Mouse (Mus musculus) stomach, embryonic 14.5 days (tissue): ENCODE data around the gene Rhoa. TPM values are rescaled to one million over a fixed set of nuclear protein-coding genes. Genes with fewer than 3 reads are reported as not detected.
A peak's percentile ranks its signal among the peaks of the same experiment; 100 is the strongest.
"Not testable (repeated sequence)": the region's sequence is repeated elsewhere in the genome, so short reads cannot be mapped to it uniquely, and the experiment has no call there.

ENCODE experiments used
- ATAC-seq: fragments of 200-750 bp; cut with Nextera tagmentation; 2 replicates; pipeline ENCODE4 v1.8.0; 2017; ENCODE audit warnings: low read depth, moderate TSS enrichment; ENCODE audit not compliant: insufficient number of reproducible peaks, insufficient read depth, low FRiP score
- H3K27ac ChIP-seq: fragments of 300-500 bp; sonication (generic); 2 replicates; pipeline ENCODE4 v1.5.1; 2014; ENCODE audit warnings: mild to moderate bottlenecking, low read length, moderate library complexity, mixed read lengths
- H3K27me3 ChIP-seq: fragments of 300-500 bp; sonication (generic); 2 replicates; pipeline ENCODE4 v1.6.1; 2014; ENCODE audit warnings: low read length, control low read depth, mixed read lengths; ENCODE audit not compliant: control insufficient read depth, insufficient read depth
- H3K36me3 ChIP-seq: fragments of 300-500 bp; sonication (generic); 2 replicates; pipeline ENCODE4 v1.6.1; 2014; ENCODE audit warnings: mild to moderate bottlenecking, control low read depth, low read length, moderate library complexity, mixed read lengths; ENCODE audit not compliant: control insufficient read depth, insufficient read depth
- H3K4me1 ChIP-seq: fragments of 300-500 bp; sonication (generic); 2 replicates; pipeline ENCODE4 v1.6.1; 2014; ENCODE audit warnings: low read length, control low read depth, mixed read lengths; ENCODE audit not compliant: control insufficient read depth, insufficient read depth
- H3K4me2 ChIP-seq: fragments of 300-500 bp; sonication (generic); replicated peaks from 2 replicates; pipeline ENCODE4 v1.6.1; 2014; ENCODE audit warnings: low read depth, low read length, control low read depth
- H3K4me3 ChIP-seq: fragments of 300-500 bp; sonication (generic); 2 replicates; pipeline ENCODE4 v1.5.1; 2014; ENCODE audit warnings: low read depth, low read length, control low read depth
- H3K9ac ChIP-seq: fragments of 300-500 bp; sonication (generic); replicated peaks from 2 replicates; pipeline ENCODE4 v1.6.1; 2014; ENCODE audit warnings: low read depth, mild to moderate bottlenecking, control low read depth, low read length, moderate library complexity, mixed read lengths
- H3K9me3 ChIP-seq: fragments of 300-500 bp; sonication (generic); 2 replicates; pipeline ENCODE4 v1.6.1; 2016; ENCODE audit warnings: low read depth, low read length, control low read depth; ENCODE audit not compliant: control insufficient read depth
- WGBS: fragments of 180-500 bp; shearing (Covaris S2); extraction: QIAGEN DNeasy Blood & Tissue Kit; methylation state at CpG from one replicate; pipeline ENCODE4 v1.1.7; 2014; 5-methylcytosine and 5-hydroxymethylcytosine counted together
- polyA plus RNA-seq: library from polyadenylated mRNA; unstranded; fragments of >200 nt; fragmentation: Nextera tagmentation; extraction: Ambion mirVana; gene quantifications from 2 replicates; pipeline ENCODE4 v1.2.1, GENCODE M21; 2014

The Rhoa gene
- polyA plus RNA-seq, 1 experiment from 2014 or later: 308 TPM

GRCm38 (mm10) chr9:108318462-108318861 lies 12.5 kb downstream of the Rhoa start:
- no peak for ATAC-seq
- Histone ChIP-seq H3K27me3 (no peaks in the 10 kb centered on the region), H3K36me3 (peaks cover 14% of the 10 kb centered on the region; the same call in 1 of the 2 replicates), H3K9me3 (no peaks in the 10 kb centered on the region), H3K4me2 (no peak overlapping the region), H3K4me3 (no peak overlapping the region), H3K4me1 (no peaks in the 10 kb centered on the region), H3K27ac (no peak overlapping the region), H3K9ac (no peak overlapping the region)
- WGBS: 82% methylated on average over 2 of the region's 2 CpGs

- H3K27me3 ChIP-seq, H3K9ac ChIP-seq, ATAC-seq, H3K4me3 ChIP-seq, H3K27ac ChIP-seq, H3K4me2 ChIP-seq, H3K4me1 ChIP-seq, H3K9me3 ChIP-seq: not testable (repeated sequence)
- peaks cover 12% of the 10 kb centered on the region for H3K36me3 ChIP-seq
- WGBS: 91% methylated on average over 7 of the region's 7 CpGs
Measured at GRCm38 (mm10) chr9:108322054-108322453, 16.1 kb downstream of the Rhoa start.

GRCm38 (mm10) chr9:108324784-108325183 lies 18.9 kb downstream of the Rhoa start:
- 77% methylated on average over 1 of the region's 1 CpGs for WGBS

GRCm38 (mm10) chr9:108325811-108326210 lies 19.9 kb downstream of the Rhoa start:
- ATAC-seq: no peak
- H3K4me1 ChIP-seq: no peaks in the 10 kb centered on the region
- H3K27ac ChIP-seq: no peak overlapping the region
- peaks cover 43% of the 10 kb centered on the region for H3K36me3 ChIP-seq
- H3K9me3 ChIP-seq: no peaks in the 10 kb centered on the region
- no peak overlapping the region for H3K9ac ChIP-seq
- WGBS: 97% methylated on average over 2 of the region's 2 CpGs
- no peaks in the 10 kb centered on the region for H3K27me3 ChIP-seq
- H3K4me3 ChIP-seq: no peak overlapping the region
- H3K4me2 ChIP-seq: no peak overlapping the region

More at GRCm38 (mm10) chr9:108324784-108325183, 18.9 kb downstream of the Rhoa start:
- Histone ChIP-seq H3K9ac (no peak overlapping the region), H3K4me3 (no peak overlapping the region), H3K4me1 (no peaks in the 10 kb centered on the region), H3K9me3 (no peaks in the 10 kb centered on the region), H3K27me3 (no peaks in the 10 kb centered on the region), H3K27ac (no peak overlapping the region), H3K36me3 (peaks cover 35% of the 10 kb centered on the region), H3K4me2 (no peak overlapping the region)
- ATAC-seq: no peak

- Histone ChIP-seq H3K27me3 (no peaks in the 10 kb centered on the region), H3K36me3 (peaks cover 32% of the 10 kb centered on the region), H3K27ac (peak overlapping the region; percentile 96; the same call in 1 of the 2 replicates), H3K9me3 (no peaks in the 10 kb centered on the region), H3K4me3 (no peak overlapping the region), H3K4me1 (peaks cover 23% of the 10 kb centered on the region; the same call in 1 of the 2 replicates), H3K9ac (no peak overlapping the region), H3K4me2 (peak overlapping the region; percentile 83)
- no peak for ATAC-seq
- WGBS: 67% methylated on average over 10 of the region's 10 CpGs
Measured at GRCm38 (mm10) chr9:108337848-108338550, 32.1 kb downstream of the Rhoa start.

- Histone ChIP-seq H3K4me3 (peak overlapping the region; percentile 74; the same call in 1 of the 2 replicates), H3K4me2 (peak overlapping the region; percentile 83), H3K9me3 (no peaks in the 10 kb centered on the region), H3K27me3 (no peaks in the 10 kb centered on the region), H3K9ac (no peak overlapping the region), H3K27ac (peak overlapping the region; percentile 96), H3K4me1 (peaks cover 23% of the 10 kb centered on the region; the same call in 1 of the 2 replicates), H3K36me3 (peaks cover 29% of the 10 kb centered on the region)
- 32% methylated on average over 6 of the region's 6 CpGs for WGBS
- no peak for ATAC-seq
Measured at GRCm38 (mm10) chr9:108338551-108338885, 32.6 kb downstream of the Rhoa start.

GRCm38 (mm10) chr9:108338886-108339781 lies 33.2 kb downstream of the Rhoa start, which contains the start of gene Gpx1:
Gene Gpx1 (plus strand): TSS chr9:108338903.
- peak within 1 kb of the TSS; percentile 86 for H3K9ac ChIP-seq
- peak within 1 kb of the TSS; percentile 74 for H3K4me3 ChIP-seq
- under 1% methylated on average over 49 of the region's 49 CpGs for WGBS
- H3K4me2 ChIP-seq: peak within 1 kb of the TSS; percentile 83
- H3K36me3 ChIP-seq: peaks cover 23% of the 10 kb centered on the region
- H3K4me1 ChIP-seq: peaks cover 23% of the 10 kb centered on the region; the same call in 1 of the 2 replicates
- peak; percentile 97 for ATAC-seq
- peak within 1 kb of the TSS; percentile 96 for H3K27ac ChIP-seq
- no peaks in the 10 kb centered on the region for H3K9me3 ChIP-seq
- no peaks in the 10 kb centered on the region for H3K27me3 ChIP-seq

GRCm38 (mm10) chr9:108339886-108340257 lies 33.9 kb downstream of the Rhoa start:
- 8% methylated on average over 20 of the region's 20 CpGs for WGBS
- H3K9ac ChIP-seq: peak overlapping the region; percentile 86
- no peaks in the 10 kb centered on the region for H3K27me3 ChIP-seq
- H3K36me3 ChIP-seq: peaks cover 15% of the 10 kb centered on the region
- H3K9me3 ChIP-seq: no peaks in the 10 kb centered on the region
- peak overlapping the region; percentile 83 for H3K4me2 ChIP-seq
- H3K4me3 ChIP-seq: peak overlapping the region; percentile 74
- H3K27ac ChIP-seq: peak overlapping the region; percentile 96
- ATAC-seq: no peak
- H3K4me1 ChIP-seq: peaks cover 23% of the 10 kb centered on the region; the same call in 1 of the 2 replicates
